Mouse (Mus musculus): ENCODE measurements at regions not wholly inside any gene's neighbourhood (a gene's known extent, or its start where the extent isn't known, plus 50 kb on each side); places are given as distances from the start of the nearest gene placed in this dataset.

DNA sequence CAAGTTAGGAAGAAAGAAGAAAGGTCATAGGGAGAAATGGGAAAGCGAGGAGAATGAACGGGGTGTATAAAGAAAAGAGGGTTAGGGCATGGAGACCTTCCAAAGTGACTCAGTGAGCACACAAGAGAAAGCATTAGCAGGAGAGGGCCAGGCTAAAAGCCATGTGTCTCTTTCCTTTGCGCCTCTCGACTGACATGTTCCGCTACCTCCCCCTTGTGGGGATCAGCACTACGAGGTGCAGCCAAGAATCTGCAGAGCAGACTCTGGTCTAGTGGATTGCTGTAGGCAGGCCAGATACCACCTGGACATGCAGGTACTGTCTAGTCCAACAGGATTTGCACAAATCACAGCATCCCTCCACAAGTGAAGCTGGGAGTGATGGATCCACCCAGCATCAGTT, 54.0 kb downstream of the Kcna5 start:
- no peak for DNase-seq

DNA sequence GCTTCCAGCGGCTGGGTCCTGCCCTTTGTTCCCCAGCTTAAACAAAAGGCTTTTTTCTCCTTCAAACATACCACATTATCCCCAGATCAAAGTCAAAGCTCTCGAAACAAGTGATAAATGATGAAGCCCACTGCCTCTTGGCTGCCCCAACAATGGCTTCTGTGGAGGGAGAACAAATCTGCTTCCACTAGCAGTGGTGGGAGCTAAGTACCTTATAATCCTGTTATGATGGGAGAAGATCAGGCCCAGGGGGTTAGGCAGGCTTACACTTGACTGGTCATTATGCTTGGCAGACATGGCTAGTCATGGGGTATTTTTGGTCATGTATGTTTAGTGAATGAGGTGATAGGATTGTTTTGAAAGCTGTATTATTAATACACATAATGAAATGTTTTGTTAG, 57.7 kb downstream of the Kcna5 start:
- no peak for DNase-seq

DNA sequence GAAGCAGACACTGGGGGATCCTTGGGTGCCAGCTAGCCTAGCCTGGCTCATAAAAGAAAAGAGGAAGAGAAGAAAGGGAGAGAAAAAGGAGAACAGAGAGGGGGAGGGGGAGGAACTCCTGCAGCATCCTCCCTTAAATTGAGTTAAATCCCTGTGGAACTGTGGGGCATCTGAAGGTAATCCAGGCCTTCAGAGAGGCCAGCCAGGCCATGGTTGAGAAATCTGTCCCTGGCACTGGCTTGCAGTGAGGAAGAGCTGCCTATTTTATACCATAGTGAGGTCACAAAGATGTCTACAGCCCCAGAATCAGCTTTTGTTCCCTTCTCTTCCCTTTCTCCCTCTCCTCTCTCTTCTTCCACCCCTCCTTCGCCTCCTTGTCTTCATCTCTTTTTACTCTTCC, 58.5 kb downstream of the Kcna5 start:
- DNase-seq = no peak

DNA sequence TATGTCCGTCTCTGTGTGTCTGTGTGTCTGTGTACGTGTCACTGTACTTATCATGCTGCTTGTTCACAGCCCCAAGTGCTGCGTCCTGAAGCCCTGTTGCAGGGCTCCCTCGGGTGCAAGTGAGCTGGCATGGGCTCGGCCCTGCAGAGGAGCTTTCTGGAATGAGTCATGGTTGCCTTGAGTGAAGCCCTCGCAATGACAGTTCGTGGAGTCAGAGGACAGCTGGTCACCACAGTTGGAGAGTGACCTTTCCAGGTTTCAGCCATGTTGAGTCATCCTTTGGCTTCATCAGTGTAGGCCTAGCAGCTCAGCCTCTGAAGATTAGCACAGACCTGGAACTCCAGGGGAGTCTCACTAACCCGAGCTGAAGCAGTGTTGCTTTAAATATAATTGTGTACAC, 59.7 kb downstream of the Kcna5 start:
- DNase-seq = no peak

DNA sequence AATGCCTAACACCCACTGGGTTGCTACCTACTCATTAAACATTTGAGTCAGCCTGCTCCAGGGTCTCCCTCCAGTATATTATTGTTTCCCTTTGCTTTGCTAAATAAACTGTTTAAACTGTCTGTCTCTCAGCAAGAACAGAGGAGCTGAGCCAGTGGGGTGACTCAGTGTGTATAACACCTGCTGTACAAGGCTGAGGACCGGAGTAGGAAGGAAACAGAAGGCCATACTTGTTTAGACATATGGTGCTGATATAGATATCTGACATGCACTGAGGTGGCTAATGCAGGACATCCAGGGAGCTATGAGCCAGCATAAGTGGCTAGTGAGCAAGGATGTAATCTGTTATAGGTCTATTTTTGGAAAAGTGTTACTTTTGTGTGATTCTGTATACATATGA, 81.5 kb downstream of the Kcna5 start:
- no peak for DNase-seq

DNA sequence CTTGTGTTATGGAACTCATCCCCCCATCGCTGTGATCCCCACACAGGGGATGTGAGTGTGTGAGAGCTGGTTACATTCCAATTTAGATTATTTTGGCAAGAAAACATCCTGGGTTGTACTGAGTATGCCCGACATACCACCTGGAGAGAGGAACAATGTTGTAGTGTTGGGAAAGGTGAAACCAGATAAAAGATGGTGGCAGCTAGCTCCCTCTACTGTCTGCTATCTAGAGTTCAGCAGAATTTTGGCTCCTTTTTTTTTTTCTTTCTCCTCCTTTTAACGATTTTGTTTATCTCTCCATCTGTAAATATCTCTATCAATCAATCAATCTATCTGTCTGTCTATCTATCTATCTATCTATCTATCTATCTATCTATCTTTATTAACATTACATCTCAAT, 89.7 kb downstream of the Kcna5 start:
- no peak for DNase-seq

DNA sequence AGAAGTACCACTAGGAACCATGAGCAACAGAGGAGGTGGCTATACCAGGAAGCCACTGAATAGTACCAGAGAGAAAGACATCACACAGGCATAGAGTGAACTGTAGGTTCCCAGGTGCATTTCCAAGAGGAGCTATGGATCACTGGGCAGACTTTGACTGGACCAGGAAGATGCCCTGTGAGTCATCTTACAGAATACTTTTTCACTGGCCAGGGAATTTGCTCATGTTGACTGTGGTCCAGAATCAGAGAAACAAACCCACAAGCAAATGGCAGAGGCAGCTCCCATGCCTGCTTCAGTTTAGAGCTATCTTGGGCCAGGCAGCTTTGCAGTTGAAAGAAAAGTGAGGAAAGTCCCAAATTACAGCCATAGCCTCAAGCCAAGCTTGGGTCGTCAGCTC, 95.0 kb downstream of the Kcna5 start:
- DNase-seq = no peak

DNA sequence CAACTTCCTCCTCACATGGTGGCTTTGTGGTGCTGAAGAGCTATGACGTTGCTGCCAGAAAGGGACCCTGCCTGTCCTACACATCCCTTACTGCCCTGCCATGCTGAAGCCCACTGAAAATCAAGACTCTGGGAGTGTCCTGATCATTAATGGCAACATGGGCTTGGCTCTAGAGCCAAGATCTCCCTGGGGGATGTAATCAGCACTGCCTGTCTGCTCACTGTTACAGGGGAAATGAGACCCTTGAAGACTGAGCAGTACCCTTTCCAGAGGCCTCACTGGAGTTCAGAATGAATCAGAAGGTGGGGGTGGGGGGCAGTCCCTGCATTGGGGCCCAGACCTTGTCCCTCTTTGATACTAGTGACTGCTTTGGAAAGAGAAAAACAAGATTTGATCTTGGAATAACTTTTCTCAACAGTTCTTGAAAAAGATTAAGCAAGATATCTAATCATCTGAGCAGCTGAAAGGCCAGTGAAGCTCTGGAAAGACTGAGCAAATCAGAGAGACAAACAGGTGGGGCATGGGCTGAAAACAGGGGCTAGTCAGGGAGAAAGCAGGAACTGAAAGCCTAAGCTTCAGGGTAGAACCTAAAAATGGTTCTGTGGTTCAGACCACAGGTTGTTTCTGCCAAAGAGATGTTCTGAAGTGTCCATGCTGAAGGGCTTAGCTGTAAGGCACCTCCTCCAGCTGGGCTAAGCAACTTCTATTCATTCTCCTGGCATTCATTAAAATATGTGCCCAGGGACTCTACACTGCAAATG, 97.1 kb downstream of the Kcna5 start:
- DNase-seq = no peak

DNA sequence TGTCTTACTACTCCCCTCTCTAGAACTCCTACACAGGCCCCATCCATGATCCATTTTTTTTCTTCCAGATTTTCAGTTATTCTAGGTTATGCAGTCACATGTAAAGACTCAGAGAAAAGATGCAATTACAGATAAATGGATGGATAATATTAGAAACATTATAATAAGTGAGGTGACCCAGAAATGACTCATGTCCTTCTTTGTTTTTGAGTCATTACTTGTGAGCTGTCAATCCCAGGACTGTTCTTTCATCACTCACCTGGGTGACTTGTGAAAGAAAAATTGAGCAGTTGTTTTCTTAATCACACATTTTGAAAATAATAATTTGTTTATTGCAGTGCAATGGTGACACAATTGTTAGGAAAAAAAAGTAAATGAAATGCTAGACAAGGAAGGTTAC, 108.0 kb downstream of the Kcna5 start:
- DNase-seq = no peak

DNA sequence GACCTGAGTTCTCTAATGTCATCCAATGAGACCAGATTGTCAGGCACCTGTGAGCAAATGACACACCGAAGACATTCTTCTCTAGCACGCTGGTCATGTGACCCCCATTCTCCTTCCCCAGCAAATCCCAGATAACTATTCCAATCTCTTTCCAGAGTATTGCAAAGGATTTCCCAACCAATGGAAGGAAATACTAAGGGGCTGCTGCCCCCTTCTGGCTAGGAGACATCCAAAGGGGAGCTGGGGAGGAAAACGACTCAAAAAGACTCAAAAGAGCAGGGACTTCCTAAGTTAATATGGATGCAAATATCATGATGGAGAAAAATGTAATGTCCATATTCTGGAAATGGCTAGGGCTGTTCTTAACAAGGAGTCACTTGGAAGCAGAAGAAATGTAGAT, 129.5 kb downstream of the Kcna5 start:
- peak; percentile 61 for DNase-seq

DNA sequence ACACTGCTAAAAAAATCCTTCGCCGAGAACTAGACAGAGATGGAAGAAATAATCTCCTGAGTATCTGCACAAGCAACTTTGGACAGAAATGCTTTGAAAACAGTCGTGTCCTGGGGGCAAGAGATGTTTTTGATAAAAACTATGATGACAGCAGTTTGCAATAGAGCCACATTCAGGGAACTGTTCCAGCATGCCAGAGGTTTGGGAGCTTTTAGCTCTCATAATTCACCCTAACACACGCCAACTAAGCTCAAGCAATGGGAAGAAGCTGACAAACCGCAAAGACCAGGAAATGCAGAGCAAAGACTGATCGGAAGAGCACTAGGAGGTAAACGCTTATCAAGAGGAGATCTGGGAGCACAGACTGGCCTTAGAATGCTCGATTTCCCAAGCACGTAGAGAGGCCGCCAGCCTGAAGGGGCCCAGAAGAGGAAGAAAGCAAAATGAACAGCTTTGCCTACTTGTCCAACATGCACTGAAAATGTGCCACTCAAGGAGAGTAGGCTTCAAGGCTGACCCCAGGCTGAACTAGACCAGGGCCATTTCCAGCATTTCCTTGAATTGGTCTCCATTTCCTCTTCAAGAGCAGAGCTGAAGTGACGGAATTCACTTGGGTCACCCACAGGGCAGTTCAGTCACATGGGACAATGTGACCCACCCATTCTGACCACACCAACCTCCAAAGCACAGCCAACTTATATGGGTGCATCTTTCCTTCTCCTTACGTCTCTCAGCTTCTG, 130.7 kb downstream of the Kcna5 start:
- DNase-seq = peak; percentile 67

DNA sequence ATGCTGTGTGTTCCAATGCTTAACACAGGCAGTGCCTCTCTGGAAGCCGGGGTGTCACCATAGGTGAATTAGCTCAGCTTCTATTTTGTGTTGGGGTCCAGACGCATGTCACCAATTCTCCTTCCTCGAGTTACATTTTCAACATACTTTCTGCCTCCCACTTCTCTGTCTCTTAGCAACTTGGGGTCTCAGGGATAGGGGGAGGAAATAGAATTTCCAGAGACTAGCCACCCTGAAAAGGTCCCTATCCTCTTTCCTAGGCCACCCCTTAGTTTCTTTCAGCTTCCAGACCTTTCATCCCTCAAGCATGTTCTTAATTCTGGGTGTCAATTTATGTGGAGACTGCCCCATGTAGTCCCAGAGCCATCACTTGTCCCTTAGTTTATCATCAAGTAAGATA, 135.6 kb downstream of the Kcna5 start:
- DNase-seq = no peak

DNA sequence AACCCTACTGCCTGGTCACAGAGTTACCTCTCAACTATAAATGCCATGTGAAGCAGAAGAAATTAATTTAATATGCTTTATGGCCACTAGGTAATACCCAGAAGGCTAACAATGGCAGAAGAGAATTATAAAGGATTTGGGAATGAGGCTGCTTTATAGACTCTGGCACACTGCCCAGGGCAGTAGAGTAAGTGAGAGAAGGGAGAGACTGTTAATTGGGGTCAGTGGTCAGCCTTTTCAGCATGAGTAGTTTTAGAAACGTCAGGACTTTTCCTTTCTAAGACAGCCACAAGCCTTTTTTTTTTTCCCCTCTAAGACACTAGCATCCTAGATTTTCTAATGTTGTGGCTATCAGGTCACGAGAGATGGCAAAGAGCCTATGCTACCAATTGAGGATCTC, 136.6 kb downstream of the Kcna5 start:
- DNase-seq = peak; percentile 63

DNA sequence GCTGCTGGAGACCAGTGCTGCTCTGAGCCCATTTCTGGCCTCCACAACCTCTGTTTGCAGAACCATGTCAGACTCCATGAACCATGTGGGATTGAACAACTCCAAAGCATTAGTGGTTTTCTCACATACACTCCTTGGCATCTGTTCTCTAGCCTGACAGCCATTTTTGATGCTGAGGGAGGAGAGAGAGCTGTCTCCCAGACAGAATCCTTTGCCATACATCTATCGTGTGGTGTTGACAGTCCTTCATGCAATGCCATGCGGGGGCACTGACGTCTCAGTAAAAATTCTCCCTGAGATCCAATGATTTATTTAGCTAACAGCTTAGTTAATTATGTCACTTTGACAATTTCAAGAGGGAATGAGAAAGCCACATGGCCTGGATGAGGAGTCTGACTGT, 140.2 kb downstream of the Kcna5 start:
- DNase-seq = no peak

DNA sequence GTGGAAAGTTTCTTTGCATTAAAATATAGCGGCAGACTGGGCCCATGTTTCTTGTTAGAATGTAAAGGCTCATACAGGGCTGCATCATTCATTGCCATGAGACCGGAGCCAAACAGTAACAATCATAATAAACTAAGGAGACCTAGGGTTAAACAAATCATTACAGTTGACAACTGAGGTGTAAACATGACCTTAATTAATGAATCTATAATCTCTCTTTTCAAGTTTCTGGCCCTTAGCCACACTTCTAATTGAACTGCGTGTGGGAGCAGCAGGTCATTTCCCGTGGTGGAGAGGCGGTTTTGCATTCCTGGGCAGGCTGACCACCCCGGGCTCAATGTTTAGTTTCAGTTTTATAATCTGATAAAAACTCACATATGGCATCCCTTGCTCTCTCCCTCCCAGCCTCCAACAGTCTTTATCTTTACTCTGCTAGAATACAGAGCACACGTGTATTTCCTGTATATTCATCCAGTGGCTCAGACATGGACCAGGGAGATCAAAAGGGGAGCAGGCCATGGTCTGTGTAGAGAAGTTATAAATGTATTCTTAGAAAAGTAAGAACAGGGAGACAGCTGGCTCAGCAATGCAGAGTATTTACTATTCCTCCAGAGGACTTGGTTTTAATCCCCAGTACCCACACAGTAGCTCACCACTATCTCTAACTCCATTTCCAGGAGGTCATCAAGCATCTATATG, 141.0 kb downstream of the Kcna5 start:
- DNase-seq = peak; percentile 21

DNA sequence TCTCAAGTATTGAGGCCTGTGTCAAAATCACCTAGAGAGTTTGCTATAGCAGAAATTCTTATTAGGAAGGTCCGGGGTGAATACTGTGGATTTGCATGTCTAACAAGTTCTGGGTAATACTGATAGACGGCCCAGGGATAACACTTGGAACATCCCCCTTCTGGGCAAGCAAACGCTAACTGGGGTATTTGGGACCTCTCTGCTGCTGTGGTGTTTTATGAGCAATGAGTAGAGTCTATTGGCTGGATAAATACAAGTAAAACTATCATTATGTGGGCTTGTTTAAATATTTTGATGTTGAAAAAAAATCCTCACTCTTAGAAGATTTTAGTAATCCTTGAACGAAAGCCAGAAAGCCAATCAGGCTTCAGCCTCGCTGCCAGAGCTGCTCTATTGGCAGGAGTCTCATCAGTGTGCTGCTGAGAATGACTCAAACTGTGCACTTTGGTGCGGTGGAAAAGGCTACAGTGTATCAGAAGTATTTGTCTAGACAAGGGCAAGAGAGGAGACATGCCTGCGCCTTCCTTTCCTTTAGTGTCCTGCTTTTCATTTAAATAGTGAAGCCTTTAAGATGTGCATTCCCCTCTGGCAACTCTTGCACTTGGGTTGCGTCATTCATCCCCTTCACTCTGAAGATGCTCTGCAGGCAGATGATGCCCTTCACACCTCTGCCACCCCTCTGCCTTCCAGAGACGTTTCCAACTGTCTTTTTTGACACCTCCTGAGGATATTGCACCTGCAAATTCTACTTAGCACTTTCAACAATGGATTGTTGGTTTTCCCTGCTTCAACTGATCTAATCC, 150.8 kb downstream of the Kcna5 start:
- no peak for DNase-seq

DNA sequence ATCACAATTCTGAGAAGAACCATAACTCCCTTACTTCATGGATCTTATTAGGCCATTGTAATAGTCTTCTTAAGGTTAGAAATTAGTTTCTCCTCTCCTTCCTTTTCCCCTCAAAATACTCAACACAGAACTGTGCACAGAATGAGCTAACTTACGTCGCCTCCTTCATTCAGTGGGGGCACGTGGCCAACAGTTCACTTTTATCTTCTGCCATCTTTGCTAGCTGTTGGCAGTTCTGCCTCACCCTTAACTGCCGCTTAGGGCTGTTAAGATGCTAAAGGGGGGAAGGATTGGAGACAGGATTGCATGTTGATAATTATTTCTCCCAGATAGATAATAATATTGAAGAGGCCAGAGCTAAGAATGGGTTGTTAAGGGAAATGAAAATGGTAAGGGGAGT, 158.0 kb downstream of the Kcna5 start:
- no peak for DNase-seq

DNA sequence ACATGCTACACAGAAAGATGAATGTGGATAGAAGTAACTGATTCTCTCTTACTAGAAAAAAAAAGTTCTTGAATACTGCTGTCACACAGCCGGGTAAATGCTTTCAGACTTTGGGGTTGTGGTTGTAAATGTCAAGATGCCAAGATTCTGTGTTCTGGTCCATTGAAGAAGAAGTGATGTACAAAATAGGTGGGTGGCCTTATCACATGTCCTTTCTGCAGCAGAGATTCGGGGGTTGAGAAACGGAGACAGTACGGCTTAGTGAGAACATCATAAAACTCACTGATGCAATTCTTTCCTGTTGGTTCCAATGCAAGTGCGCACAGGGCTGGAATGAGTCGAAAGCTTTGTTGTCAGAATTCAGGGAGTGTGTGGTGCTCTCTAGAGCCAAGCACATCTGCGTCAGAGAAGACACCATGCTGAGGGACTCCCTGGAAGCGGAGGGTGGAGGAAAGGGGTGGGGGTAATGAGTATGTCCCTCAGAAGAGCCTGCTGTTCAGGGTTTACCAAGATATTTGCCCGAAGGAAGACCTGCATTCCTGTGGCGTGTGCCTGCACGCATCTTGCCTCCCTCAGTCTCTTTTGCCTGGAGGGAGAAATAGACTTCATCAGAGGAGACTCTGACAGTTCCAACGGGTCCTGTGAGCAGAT, 160.1 kb downstream of the Kcna5 start:
- DNase-seq = no peak

DNA sequence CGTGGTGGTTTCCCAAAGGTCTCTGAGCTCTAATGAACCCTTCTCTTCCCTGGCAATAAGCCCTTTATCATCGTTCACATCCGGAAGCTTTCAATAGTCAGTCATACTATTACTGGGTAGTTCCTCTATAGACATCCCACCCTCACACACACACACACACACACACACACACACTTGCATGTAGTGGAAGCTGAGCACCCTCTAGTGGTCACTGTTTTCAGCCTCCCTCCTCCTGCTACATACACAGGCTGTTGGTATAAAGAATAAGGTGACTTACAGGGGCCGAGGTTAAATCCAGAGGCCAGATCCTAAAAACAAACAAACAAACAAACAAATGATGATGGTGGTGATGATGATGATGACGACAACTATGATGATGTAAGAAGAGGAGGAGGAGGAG, 163.2 kb downstream of the Kcna5 start:
- peak; percentile 66 for DNase-seq

DNA sequence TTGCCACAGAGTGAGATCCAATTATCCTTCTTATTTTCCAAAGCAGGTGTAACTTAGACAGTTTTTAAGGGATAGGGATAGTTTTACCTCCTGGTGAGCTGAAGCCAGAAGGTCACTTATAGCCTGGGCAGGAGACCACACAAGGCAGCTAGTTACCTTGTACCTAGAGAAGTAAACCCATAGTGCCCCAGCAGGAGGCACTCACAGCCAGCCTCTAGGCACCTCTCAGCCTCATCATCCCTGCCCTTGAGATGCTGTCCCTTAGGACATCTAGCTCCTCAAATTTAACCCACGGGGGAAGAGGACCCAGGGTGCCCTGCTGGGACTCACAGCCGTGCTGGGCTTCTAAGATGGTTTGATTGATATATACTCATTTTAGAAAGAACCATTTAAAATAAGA, 163.7 kb downstream of the Kcna5 start:
- no peak for DNase-seq

DNA sequence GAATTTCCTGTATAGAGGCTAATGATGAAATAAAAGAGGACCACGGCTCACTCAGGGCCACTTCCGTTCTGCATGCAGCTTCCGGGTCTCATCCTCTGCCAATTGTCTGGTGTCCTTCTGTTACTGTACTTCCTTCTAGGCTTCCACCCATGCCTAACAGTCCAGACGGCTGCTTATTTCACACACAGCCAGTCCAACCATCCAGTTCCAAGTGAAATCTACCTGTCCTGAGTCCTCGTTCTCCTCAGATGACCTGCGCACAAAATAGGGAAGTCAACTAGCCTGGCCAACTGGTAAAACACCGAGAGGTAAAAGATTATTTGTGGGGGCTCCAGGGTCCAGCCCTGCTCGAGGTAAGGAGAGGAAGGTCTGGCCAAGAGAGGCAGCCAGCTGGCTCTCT, 169.7 kb downstream of the Kcna5 start:
- no peak for DNase-seq

DNA sequence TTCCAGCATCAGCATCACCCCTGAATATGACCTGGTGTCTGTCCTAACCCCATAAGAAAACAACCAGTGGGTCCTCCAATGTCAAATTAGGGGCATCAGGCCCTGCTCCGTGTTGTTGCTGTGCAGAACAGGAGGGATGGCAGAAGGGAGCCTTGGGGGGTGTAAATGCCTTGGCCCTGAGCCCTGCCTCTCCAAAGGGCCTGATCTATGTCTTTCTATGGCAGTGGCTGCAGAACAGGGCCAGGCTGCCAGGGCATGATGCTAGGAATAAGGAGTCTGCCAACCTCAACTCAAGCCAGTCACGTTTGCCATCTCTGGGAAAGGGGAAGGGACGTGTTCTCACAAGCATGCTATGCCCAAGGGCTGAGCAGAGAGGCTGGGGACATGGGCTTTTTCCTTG, 172.9 kb downstream of the Kcna5 start:
- DNase-seq = no peak

DNA sequence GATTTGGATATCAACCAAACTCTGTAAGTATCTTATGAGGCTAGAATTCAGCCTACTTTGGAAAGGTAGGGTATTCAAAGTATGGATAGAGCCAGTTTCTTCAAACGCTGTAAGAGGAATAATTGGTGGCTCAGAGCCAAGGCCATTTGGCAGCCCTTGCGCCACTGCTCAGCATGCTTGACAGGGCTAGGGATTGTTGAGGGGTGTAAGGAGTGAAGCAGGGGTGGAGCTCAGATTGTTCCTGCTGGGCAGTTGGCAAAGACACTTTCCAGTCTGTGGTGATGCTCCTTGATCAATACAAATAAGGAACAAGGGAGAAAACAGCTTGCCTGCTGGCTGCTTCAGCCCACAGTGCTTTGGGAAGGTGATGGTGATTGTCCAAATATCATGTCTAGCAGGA, 181.9 kb downstream of the Kcna5 start:
- DNase-seq = peak; percentile 17

Data from kidney, postnatal 14 days (tissue).